Mouse (Mus musculus): ENCODE measurements around the gene Cntn4.
A peak's percentile ranks its signal among the peaks of the same experiment; 100 is the strongest.

Cntn4 gene

DNA sequence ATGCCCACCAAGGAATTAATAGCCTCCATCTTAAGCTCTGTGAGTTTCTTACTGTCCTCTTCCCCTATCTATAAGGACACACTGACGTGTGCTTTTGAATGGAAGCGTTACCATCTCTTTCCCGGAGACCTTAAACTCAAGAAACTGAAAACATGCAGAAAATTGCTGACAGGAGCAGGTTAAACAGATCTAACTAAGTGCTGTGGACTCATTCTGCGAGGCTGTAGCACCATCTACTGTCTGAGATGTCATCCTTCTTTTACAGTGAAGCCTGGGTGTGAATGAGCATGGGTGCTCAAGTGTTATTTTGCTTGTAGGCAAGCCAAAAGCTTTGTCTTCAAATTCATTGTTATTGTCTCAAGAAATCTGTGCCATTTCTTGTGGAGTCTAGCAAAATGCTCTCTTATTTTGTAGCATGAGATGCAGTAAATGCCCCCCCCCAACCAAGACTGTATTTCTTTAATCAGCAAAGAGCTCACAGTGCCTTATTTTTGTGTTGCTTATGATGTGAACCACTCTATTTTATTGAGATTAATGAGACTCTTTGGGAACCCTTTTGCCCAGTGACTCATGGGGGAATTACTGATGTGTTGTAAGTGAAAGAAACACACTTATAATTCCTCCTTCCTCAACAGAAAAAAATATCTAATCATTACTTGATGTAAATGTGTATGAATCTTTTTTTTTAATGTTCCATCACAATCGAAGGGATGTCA, 968.2 kb downstream of the Cntn4 start:
- peak in 1 of 2 experiments; percentile 44 for DNase-seq (ENCODE audit: low spot score in 2 of 2)

DNA sequence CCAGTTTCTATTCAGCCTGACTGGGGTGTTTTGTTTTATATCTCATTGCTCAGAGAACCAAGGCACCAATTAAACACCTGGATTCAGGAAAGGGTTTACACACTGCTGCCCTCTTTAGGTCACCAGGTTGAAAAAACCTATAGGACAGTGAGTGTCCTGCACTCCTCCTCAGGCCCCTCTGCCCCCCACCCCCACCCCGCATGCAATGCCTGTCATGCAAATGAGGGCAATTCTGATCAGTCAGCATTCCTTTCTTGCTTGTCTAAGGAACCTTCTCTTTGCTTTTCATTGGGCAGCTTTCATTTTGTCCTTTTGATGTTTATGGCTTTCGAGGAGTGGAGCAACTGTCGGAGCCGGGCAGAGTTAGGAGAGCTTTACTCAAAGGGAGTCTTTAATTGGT, 969.5 kb downstream of the Cntn4 start:
- DNase-seq (ENCODE audit: low spot score in 2 of 2) = no peak

GRCm38 (mm10) chr6:106663780-106664651, 986.6 kb downstream of the Cntn4 start:
- DNase-seq (ENCODE audit: low spot score in 2 of 2) = peak in 1 of 2 experiments; percentile 45

DNA sequence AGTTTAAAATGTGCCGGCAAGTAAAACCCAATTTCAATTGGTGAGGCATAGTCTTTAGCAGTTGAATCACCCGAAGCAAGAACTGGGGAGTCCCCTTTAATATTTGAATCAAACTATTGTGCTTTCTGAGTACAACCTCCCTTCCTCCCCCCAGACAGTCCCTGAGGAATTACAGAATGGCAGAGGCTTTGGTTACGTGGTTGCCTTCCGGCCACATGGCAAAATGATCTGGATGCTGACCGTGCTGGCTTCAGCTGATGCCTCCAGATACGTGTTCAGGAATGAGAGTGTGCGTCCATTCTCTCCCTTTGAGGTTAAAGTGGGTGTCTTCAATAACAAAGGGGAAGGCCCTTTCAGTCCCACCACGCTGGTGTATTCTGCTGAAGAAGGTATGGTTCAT, 998.1 kb downstream of the Cntn4 start:
- DNase-seq (ENCODE audit: low spot score in 2 of 2) = no peak

DNA sequence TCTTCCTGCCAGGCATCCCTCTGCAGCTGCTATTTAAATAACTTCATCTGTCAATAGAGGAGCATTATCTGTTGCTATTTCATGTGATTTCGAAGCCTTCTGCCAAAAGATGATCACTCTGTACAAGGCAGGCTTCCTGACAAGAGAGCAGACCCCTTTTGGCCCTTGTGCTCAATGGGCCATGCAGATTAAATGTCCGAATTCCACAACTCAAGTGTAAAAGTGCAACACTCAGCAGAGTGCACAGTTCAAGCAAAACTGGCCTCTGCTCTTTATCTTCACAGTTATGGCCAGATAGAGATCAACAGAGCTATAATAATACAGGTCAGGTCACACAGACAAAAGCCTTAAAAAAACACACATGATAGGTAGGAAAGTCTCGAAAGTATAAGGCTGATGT, 1024.5 kb downstream of the Cntn4 start:
- no peak for DNase-seq (ENCODE audit: low spot score in 2 of 2)

- DNase-seq (ENCODE audit: low spot score in 2 of 2) = no peak
Measured at GRCm38 (mm10) chr6:106705506-106706035, 1028.1 kb downstream of the Cntn4 start.

GRCm38 (mm10) chr6:106725642-106726041, 1048.2 kb downstream of the Cntn4 start:
- DNase-seq (ENCODE audit: low spot score in 2 of 2) = no peak

GRCm38 (mm10) chr6:106726078-106726477, 1048.6 kb downstream of the Cntn4 start:
- DNase-seq (ENCODE audit: low spot score in 2 of 2) = no peak

DNA sequence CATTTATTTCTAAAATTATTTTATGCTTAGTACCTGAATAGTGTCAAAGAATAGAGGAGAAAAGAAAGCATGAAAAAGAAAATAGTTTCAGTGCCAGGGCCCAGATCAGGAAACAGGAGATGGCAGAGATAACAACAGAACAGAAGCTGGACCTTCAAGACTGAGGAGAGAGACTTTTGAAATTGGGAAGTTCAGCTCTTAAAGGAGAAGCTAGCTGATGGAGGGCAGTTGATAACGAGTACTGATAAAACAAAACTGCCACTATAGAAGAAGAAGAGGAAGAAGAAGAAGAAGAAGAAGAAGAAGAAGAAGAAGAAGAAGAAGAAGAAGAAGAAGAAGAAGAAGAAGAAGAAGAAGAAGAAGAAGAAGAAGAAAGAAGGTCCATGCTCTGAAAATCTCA, 1050.2 kb downstream of the Cntn4 start:
- no peak for DNase-seq (ENCODE audit: low spot score in 2 of 2)

DNA sequence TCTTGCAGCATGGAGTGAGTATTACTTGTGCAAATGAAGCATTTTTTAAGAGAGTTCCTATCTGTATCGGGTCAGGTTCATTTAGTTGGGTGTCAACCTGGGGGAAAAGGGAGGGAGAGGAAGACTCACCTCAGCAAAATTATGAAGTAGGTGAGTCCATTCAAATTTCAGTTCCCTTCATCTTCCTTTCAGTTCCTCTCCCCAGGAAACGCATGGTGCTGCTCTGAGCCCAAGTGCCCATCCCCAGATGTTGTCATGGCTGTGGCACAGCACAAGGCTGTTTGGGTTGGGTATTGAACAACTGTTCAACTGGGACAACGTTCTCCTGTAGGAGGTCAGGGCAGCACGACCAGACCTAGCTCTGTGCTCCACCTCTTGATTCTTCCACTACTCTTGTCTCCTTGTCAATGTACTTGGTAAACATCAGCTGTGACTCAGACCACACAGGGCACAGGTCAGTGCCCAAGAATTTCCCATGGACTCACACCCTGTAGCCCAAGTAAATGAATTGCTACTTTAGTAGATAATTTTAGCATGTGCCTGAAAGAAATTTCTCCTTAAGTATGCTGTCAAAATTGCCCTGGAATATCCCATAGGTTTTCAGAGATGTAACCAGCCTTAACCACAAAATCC, 1052.3 kb downstream of the Cntn4 start:
- DNase-seq (ENCODE audit: low spot score in 2 of 2) = no peak

GRCm38 (mm10) chr6:106732563-106732962, 1055.1 kb downstream of the Cntn4 start:
- no peak for DNase-seq (ENCODE audit: low spot score in 2 of 2)

- DNase-seq (ENCODE audit: low spot score in 2 of 2) = no peak
Measured at GRCm38 (mm10) chr6:106738229-106738628, 1060.8 kb downstream of the Cntn4 start.

DNA sequence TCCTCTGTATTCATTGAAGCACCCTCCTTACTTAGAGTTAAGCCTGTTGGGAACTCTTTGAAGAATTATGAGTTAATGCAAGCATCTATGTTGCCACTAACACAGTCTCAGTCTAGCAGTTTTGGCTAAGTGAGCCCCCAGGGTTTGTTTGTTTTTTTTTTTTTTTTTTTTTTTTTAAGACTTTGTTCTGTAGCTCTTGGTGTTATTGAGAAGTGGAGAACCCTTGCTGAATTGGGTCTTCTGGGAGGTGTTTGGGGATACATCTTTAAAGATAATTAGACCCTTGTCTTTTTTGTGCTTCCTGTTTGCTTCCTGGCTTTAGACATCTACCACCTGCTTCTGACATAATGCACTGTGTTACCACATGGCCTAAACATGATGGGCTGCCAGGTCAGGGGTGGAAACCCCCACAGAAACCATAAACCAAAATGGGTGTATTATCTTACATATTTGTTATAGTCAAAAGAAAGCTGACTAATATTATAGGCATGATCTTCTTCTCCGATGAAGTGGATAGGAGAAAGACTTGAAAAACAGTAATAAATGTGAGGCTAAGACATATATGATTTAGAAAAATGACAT, 1062.9 kb downstream of the Cntn4 start:
- DNase-seq (ENCODE audit: low spot score in 2 of 2) = no peak

- DNase-seq (ENCODE audit: low spot score in 2 of 2) = no peak
Measured at GRCm38 (mm10) chr6:106743556-106744233, 1066.2 kb downstream of the Cntn4 start.

GRCm38 (mm10) chr6:106745673-106746394, 1068.4 kb downstream of the Cntn4 start:
- DNase-seq (ENCODE audit: low spot score in 2 of 2) = no peak

GRCm38 (mm10) chr6:106747251-106747650, 1069.8 kb downstream of the Cntn4 start:
- DNase-seq (ENCODE audit: low spot score in 2 of 2) = no peak

DNA sequence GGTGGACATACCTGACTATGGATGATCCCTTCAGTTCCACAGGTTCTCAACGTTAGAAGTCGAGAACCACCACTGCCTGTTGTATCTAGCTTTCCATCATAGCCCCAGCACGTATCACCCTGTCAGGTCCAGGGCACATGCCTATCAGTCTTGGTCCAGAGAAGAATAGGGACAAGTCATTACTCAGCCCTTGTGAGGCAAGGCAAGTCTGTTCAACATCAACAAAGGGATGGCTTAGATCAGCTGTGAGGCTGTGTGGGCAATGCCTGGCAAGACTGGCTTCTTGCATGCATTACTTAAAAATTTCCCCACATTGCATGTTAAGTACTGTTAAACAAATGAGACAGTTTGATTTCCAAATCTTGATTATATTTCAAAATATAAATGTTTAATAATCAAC, 1070.3 kb downstream of the Cntn4 start:
- DNase-seq (ENCODE audit: low spot score in 2 of 2) = no peak

Data from cerebellum, postnatal 4 days (tissue).